Mouse (Mus musculus) left cerebral cortex, adult 8-10 months (tissue): ENCODE results near the gene Usp32. TPM values are rescaled to one million over a fixed set of nuclear protein-coding genes. Genes with fewer than 3 reads are reported as not detected.

Experiments used
- DNase-seq, 2 experiments: peaks; one replicate each; pipeline ENCODE4 v3.0.0; 2022; ENCODE audit warnings: low spot score in 2 of 2
- total RNA-seq, 4 experiments: library from RNA; stranded (reverse); gene quantifications; 2 replicates each; pipeline ENCODE4 v1.2.4; 2022

Gene Usp32
- total RNA-seq, 4 experiments from 2014 or later, result 96.5 to 119 (median 109) TPM

- DNase-seq, result no peak
Observed at GRCm38 (mm10) chr11:85126257-85127102, 13.5 kb downstream of the Usp32 start.

GRCm38 (mm10) chr11:85123267-85123992 is 16.5 kb downstream of the Usp32 start:
- DNase-seq, result no peak

GRCm38 (mm10) chr11:85122073-85122472 is 17.9 kb downstream of the Usp32 start:
- no peak for DNase-seq

GRCm38 (mm10) chr11:85117160-85117559 is 22.8 kb downstream of the Usp32 start:
- DNase-seq, result no peak

GRCm38 (mm10) chr11:85116084-85116844 is 23.7 kb downstream of the Usp32 start:
- DNase-seq, result no peak

GRCm38 (mm10) chr11:85109957-85110356 is 30.0 kb downstream of the Usp32 start:
- no peak for DNase-seq

- no peak for DNase-seq
Observed at GRCm38 (mm10) chr11:85107217-85107616, 32.7 kb downstream of the Usp32 start.

- DNase-seq, result no peak
Observed at GRCm38 (mm10) chr11:85105836-85106235, 34.1 kb downstream of the Usp32 start.

GRCm38 (mm10) chr11:85103763-85104162 is 36.2 kb downstream of the Usp32 start:
- no peak for DNase-seq

GRCm38 (mm10) chr11:85095116-85095515 is 44.8 kb downstream of the Usp32 start:
- DNase-seq, result no peak

- no peak for DNase-seq
Observed at GRCm38 (mm10) chr11:85086253-85086652, 53.7 kb downstream of the Usp32 start.

- DNase-seq, result no peak
Observed at GRCm38 (mm10) chr11:85067871-85068270, 72.1 kb downstream of the Usp32 start.

GRCm38 (mm10) chr11:85058562-85058961 is 81.4 kb downstream of the Usp32 start:
- DNase-seq, result no peak

- no peak for DNase-seq
Observed at GRCm38 (mm10) chr11:85057544-85057943, 82.4 kb downstream of the Usp32 start.

GRCm38 (mm10) chr11:85056901-85057300 is 83.1 kb downstream of the Usp32 start:
- DNase-seq, result no peak

GRCm38 (mm10) chr11:85055561-85055960 is 84.4 kb downstream of the Usp32 start:
- no peak for DNase-seq

- DNase-seq, result no peak
Observed at GRCm38 (mm10) chr11:85039256-85039655, 100.7 kb downstream of the Usp32 start.

GRCm38 (mm10) chr11:85013121-85013520 is 126.8 kb downstream of the Usp32 start:
- no peak for DNase-seq

GRCm38 (mm10) chr11:85003566-85003965 is 136.4 kb downstream of the Usp32 start:
- DNase-seq, result peak in 1 of 2 experiments; percentile 44

- DNase-seq, result no peak
Observed at GRCm38 (mm10) chr11:84995241-84995640, 144.7 kb downstream of the Usp32 start.

- no peak for DNase-seq
Observed at GRCm38 (mm10) chr11:84992996-84993395, 147.0 kb downstream of the Usp32 start.
